Mouse (Mus musculus) right cerebral cortex, postnatal 10 days (tissue): ENCODE measurements at regions not wholly inside any gene's neighbourhood (a gene's known extent, or its start where the extent isn't known, plus 50 kb on each side); places are given as distances from the start of the nearest gene placed in this dataset.

Experiments
- DNase-seq, 2 experiments: peaks; one replicate each; pipeline ENCODE4 v3.0.0; 2021; ENCODE audit warnings: low spot score in 2 of 2

GRCm38 (mm10) chr11:71658346-71658745 is 91.4 kb upstream of the Wscd1 start:
- DNase-seq = no peak

DNA sequence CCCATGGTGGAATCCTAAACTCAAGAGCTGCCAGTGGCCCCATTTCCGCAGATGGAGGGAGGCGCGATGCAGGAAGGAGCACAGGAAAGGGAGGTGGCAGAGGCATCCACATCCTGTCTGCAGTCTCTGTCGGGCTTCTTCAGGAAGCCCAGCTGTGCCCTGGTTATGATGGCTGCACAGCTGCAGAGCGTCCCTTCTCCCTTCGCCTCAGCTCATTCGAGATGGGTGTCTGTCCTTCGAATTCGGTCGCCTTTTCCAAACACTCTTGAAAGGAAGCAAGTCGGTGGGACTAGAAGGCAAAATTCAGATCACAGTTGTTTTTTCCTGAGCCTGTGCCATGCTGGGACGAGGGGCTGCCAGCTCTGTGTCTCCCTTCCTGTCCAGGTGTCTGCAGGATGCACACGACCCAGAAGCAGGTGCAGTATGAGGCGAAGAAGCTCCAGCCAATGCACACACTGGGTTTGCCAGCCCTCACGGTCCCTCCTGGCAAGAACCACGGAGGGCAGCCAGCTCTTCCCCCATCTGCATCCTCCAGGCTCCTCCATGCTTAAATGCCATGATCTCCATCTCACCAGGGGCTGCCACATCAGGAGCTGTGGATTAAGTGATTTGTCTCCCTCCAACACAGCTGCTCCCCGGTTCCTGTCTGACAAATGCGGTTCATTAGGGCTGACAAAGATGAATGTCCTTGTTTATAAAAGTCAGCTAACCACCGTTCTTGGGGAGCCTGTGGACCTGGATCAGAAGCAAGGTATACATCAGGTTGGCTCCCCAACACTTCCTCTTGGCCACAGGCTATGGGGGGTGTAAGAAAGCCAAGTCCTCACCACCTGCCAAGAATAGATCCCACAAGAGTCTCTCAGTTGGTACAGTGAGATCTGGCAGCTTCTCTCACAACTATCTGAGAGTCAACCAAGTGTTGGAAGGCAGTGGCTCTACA is 79.3 kb upstream of the Wscd1 start:
- no peak for DNase-seq

GRCm38 (mm10) chr11:71672171-71673050 is 77.3 kb upstream of the Wscd1 start:
- peak; percentile 27 to 41 for DNase-seq

DNA sequence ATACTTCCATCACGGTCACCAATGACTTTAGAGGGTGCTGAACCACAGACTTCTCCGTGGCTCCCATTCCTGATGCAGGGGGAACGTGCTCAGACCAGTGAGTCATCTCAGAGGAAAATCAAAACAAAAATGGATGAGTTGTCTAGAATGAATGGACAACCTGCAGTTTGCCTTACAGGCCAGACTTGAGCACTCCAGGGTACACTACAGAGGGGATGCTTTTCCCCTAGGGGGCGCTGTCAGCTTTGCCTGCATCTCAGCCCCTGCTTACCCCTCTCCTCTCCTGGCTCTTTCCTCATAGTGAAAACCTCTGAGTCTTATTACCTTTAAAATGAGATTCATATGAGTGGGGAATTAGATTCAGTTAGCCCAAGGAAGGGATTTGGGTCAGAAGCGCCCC is 75.4 kb upstream of the Wscd1 start:
- DNase-seq = peak; percentile 65 to 77

- DNase-seq = peak in 1 of 2 experiments; percentile 36
These were observed 73.9 kb upstream of the Wscd1 start for GRCm38 (mm10) chr11:71675714-71676313.

DNA sequence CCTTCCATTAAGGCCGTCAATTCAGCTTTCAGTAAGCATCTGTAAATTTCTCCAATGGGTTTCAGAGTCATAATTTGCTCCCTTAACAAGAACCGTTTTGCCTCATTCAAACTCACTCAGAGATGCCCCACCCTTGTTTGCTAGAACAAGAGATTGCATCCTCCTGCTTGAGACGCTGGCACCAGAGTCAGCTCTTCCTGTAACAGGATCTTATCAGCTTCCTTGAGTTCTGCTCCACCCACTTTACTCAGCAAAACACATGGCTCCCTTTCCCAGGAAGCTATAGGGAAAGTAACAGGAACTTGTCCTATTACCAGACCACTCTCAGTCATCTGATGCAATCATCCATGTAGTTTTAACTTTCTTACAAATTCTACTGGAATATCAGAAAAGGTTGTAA is 52.7 kb upstream of the Wscd1 start:
- DNase-seq = no peak

- no peak for DNase-seq
These were observed 50.9 kb upstream of the Wscd1 start for GRCm38 (mm10) chr11:71698836-71699235.
